In genomic region chr5:71604128-71604690, GRCm38 (mm10) we compare ENCODE assay signal across 21 mouse cellular contexts. TPM values are rescaled to one million over a fixed set of nuclear protein-coding genes. Genes with fewer than 3 reads are reported as not detected.
DNase-seq lines count a peak whose midpoint lies in the region; ATAC-seq and TF ChIP-seq lines count a peak whose summit lies in the region.
"Had no signal": no experiment of that assay in that cellular context is flagged by ENCODE, and none has a peak within 500 bp of the region (broad histone marks: within the 10 kb centered on the region; RNA-seq: fewer than 3 reads in every experiment).

No protein-coding gene starts in this region.

- no peaks in the 10 kb centered on the region for H3K4me1 ChIP-seq in lung, embryonic 14.5 days (ENCODE audit: insufficient read depth)
- peaks cover 12% of the 10 kb centered on the region; the same call in 1 of the 2 replicates for H3K4me1 ChIP-seq in cortical plate, adult 2 months (ENCODE audit: control insufficient read depth, insufficient read depth, low read length)
- H3K4me1 ChIP-seq: intestine, embryonic 15.5 days; kidney, embryonic 15.5 days; midbrain, embryonic 10.5 days had no signal

- 45% methylated on average over 8 of the region's 8 CpGs for WGBS in lung, embryonic 14.5 days

- no peak for TF ChIP-seq POLR2A in cortical plate, adult 2 months (IDR thresholded peaks at IDR 0.05; ENCODE audit: extremely low read depth, insufficient read depth, low read length)

- no peak overlapping the region for H3K27ac ChIP-seq in lung, embryonic 14.5 days (ENCODE audit: low read depth)
- peak overlapping the region; percentile 91 for H3K27ac ChIP-seq in cortical plate, adult 2 months (ENCODE audit: insufficient read depth, low read length)
- H3K27ac ChIP-seq: hindbrain, embryonic 13.5 days; intestine, embryonic 15.5 days; kidney, embryonic 15.5 days; limb, embryonic 13.5 days; liver, embryonic 14.5 days; midbrain, embryonic 10.5 days; neural tube, embryonic 13.5 days had no signal

- no peaks in the 10 kb centered on the region for H3K27me3 ChIP-seq in lung, embryonic 14.5 days (ENCODE audit: insufficient read depth, low read length)
- H3K27me3 ChIP-seq: hindbrain, embryonic 13.5 days; intestine, embryonic 15.5 days; kidney, embryonic 15.5 days; limb, embryonic 13.5 days; neural tube, embryonic 13.5 days had no signal

- peak; percentile 31 to 37 for DNase-seq in frontal cortex, postnatal 36 days (ENCODE audit: low spot score in 2 of 2)
- DNase-seq in frontal cortex, postnatal 25 days (ENCODE audit: low spot score in 2 of 2), result no peak
- DNase-seq in lung, embryonic 14.5 days, result peak; percentile 52
- DNase-seq in lung, adult 18-20 months, result no peak
- DNase-seq in layer of hippocampus, adult 9-10 months (ENCODE audit: low spot score), result peak; percentile 20
- no peak for DNase-seq in cerebellum, adult 18-20 months
- DNase-seq: adrenal gland, postnatal 36 days; cerebellum, postnatal 10 days; gastrocnemius, postnatal 25 days; lung, postnatal 4 days; thymus, postnatal 4 days had no signal

- no peak for ATAC-seq in lung, embryonic 14.5 days (ENCODE audit: insufficient read depth)
- ATAC-seq: intestine, embryonic 15.5 days had no signal

- H3K9ac ChIP-seq in lung, embryonic 14.5 days, result no peak overlapping the region
- H3K9ac ChIP-seq: hindbrain, embryonic 13.5 days; intestine, embryonic 15.5 days; kidney, embryonic 15.5 days; limb, embryonic 13.5 days; liver, embryonic 14.5 days; neural tube, embryonic 13.5 days had no signal

- no peaks in the 10 kb centered on the region for H3K9me3 ChIP-seq in lung, embryonic 14.5 days (ENCODE audit: low read depth, low read length)
- H3K9me3 ChIP-seq: hindbrain, embryonic 13.5 days; intestine, embryonic 15.5 days; kidney, embryonic 15.5 days; limb, embryonic 13.5 days; midbrain, embryonic 10.5 days; neural tube, embryonic 13.5 days had no signal

- no peak overlapping the region for H3K4me2 ChIP-seq in lung, embryonic 14.5 days
- H3K4me2 ChIP-seq: hindbrain, embryonic 13.5 days; intestine, embryonic 15.5 days; kidney, embryonic 15.5 days; limb, embryonic 13.5 days; neural tube, embryonic 13.5 days had no signal

- TF ChIP-seq CTCF in lung, embryonic 14.5 days (IDR thresholded peaks at IDR 0.05; ENCODE audit: low read depth), result no peak
- no peak for TF ChIP-seq CTCF in cortical plate, adult 2 months (IDR thresholded peaks at IDR 0.05; ENCODE audit: extremely low read depth, insufficient read depth, low read length)

- no peaks in the 10 kb centered on the region for H3K36me3 ChIP-seq in lung, embryonic 14.5 days (ENCODE audit: insufficient read depth)
- H3K36me3 ChIP-seq: hindbrain, embryonic 13.5 days; intestine, embryonic 15.5 days; kidney, embryonic 15.5 days; limb, embryonic 13.5 days; midbrain, embryonic 10.5 days; neural tube, embryonic 13.5 days had no signal

- no peak overlapping the region for H3K4me3 ChIP-seq in lung, embryonic 14.5 days (ENCODE audit: low read depth, low read length)
- H3K4me3 ChIP-seq in cortical plate, adult 2 months (ENCODE audit: insufficient read depth, low read length), result no peak overlapping the region
- H3K4me3 ChIP-seq: hindbrain, embryonic 13.5 days; intestine, embryonic 15.5 days; kidney, embryonic 15.5 days; limb, embryonic 13.5 days; midbrain, embryonic 10.5 days; neural tube, embryonic 13.5 days had no signal

RNA-seq across cellular contexts. Expression of gene Gabrb1, which starts 53.7 kb away (rescaled TPM):
- 0.24 and 0.27 TPM in 2 replicates for polyA plus RNA-seq in lung, embryonic 14.5 days (2014; fragmentation: Nextera tagmentation; extraction: Ambion mirVana)
- 19.9 and 21.7 TPM in 2 replicates for polyA plus RNA-seq in cortical plate, adult 2 months (2012; rRNA removed)
- polyA plus RNA-seq: small intestine, adult 2 months had no signal

RNA-seq across cellular contexts. Expression of gene Gabra4, which starts 53.9 kb away (rescaled TPM):
- 1.6 and 2.3 TPM in 2 replicates for polyA plus RNA-seq in lung, embryonic 14.5 days (2014; fragmentation: Nextera tagmentation; extraction: Ambion mirVana)
- 55.4 and 56.4 TPM in 2 replicates for polyA plus RNA-seq in cortical plate, adult 2 months (2012; rRNA removed)
- polyA plus RNA-seq: small intestine, adult 2 months had no signal

RNA-seq across cellular contexts. Expression of gene Cox7b2, which starts 56.2 kb away (rescaled TPM):
- not detected in 2 replicates for polyA plus RNA-seq in lung, embryonic 14.5 days (2014; fragmentation: Nextera tagmentation; extraction: Ambion mirVana)
- 0.42 and 0.72 TPM in 2 replicates for polyA plus RNA-seq in cortical plate, adult 2 months (2012; rRNA removed)
- polyA plus RNA-seq: embryonic facial prominence, embryonic 11.5 days; intestine, embryonic 15.5 days; kidney, embryonic 15.5 days; liver, embryonic 14.5 days; midbrain, embryonic 10.5 days; small intestine, adult 2 months had no signal

Comparison
In these comparisons a context has a peak if more than half of its experiments do, and no peak if none do; other contexts are left out.
1. DNase-seq: peak in frontal cortex, postnatal 36 days (2 of 2), lung, embryonic 14.5 days (single experiment) and layer of hippocampus, adult 9-10 months (single experiment); none in frontal cortex, postnatal 25 days (0 of 2), lung, adult 18-20 months (0 of 2) and cerebellum, adult 18-20 months (0 of 2).
2. RNA of gene Gabrb1, which starts 53.7 kb away (polyA plus RNA-seq): 19.9 to 21.7 TPM in cortical plate, adult 2 months; 0.24 to 0.27 TPM in lung, embryonic 14.5 days; every median in the first group is over 10 times any median in the second.
3. RNA of gene Gabra4, which starts 53.9 kb away (polyA plus RNA-seq): 55.4 to 56.4 TPM in cortical plate, adult 2 months; 1.6 to 2.3 TPM in lung, embryonic 14.5 days; every median in the first group is over 10 times any median in the second.